In the genomic region with DNA sequence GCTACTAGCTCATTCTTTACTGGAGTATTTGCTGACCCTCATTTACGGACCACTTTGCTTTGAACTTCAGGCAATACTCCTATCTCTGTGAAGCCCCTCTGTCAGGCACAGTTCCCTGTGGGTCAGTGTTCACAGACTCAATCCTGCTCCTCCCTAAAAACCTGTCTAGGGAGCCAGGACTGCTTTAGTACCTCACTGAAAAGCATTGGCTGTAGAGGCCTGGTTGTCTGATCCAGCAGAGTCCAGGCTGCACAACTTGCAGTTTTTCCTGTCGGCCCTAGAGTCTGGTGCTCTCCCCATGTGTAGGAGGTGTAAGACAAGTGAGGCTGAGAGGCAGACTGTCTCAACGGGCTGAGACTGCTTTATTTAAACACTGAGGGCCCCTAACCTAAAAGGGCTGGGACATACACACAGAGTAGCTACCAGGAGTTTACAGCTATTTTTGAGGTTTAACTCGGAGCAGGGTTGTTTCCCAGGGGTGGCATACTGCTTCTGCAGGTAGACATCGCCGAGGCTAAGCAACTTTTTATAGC, we compare ENCODE assay signal across 8 mouse cellular contexts. TPM values are rescaled to one million over a fixed set of nuclear protein-coding genes. Genes with fewer than 3 reads are reported as not detected.
DNase-seq lines count a peak whose midpoint lies in the region; ATAC-seq and TF ChIP-seq lines count a peak whose summit lies in the region.

No protein-coding gene starts in this region.

- peak overlapping the region; percentile 96 for H3K4me3 ChIP-seq in kidney, embryonic 15.5 days (replicated peaks)
- H3K4me3 ChIP-seq in heart, postnatal 0 days (ENCODE audit: low read depth, low read length): peak overlapping the region; percentile 90
- H3K4me3 ChIP-seq in midbrain, embryonic 11.5 days (ENCODE audit: low read depth, low read length): peak overlapping the region; percentile 84

- peak overlapping the region; percentile 87 for H3K27ac ChIP-seq in kidney, embryonic 15.5 days
- peak overlapping the region; percentile 77 for H3K27ac ChIP-seq in heart, postnatal 0 days (ENCODE audit: low read depth)
- no peak overlapping the region for H3K27ac ChIP-seq in midbrain, embryonic 11.5 days (ENCODE audit: low read depth, low read length)

- no peak for TF ChIP-seq CTCF in heart, postnatal 0 days (IDR thresholded peaks at IDR 0.05; ENCODE audit: low read depth)

- WGBS in kidney, embryonic 15.5 days: 44% methylated on average over 6 of the region's 6 CpGs
- 63% methylated on average over 6 of the region's 6 CpGs for WGBS in heart, postnatal 0 days
- 72% methylated on average over 6 of the region's 6 CpGs for WGBS in midbrain, embryonic 11.5 days

- H3K4me1 ChIP-seq in kidney, embryonic 15.5 days: peaks cover 48% of the 10 kb centered on the region
- peaks cover 23% of the 10 kb centered on the region for H3K4me1 ChIP-seq in heart, postnatal 0 days (ENCODE audit: control insufficient read depth, insufficient read depth)
- H3K4me1 ChIP-seq in midbrain, embryonic 11.5 days (ENCODE audit: control insufficient read depth, insufficient read depth, low read length): peaks cover 17% of the 10 kb centered on the region

- TF ChIP-seq EP300 in heart, postnatal 0 days (IDR thresholded peaks at IDR 0.05; ENCODE audit: low read depth): no peak

- H3K9me3 ChIP-seq in kidney, embryonic 15.5 days (replicated peaks): no peaks in the 10 kb centered on the region
- no peaks in the 10 kb centered on the region for H3K9me3 ChIP-seq in heart, postnatal 0 days (replicated peaks; ENCODE audit: control insufficient read depth, low read length)
- H3K9me3 ChIP-seq in midbrain, embryonic 11.5 days (ENCODE audit: control insufficient read depth, low read length): no peaks in the 10 kb centered on the region

- 0 out of 2 replicates have a peak, but pooled peaks cover 7% of the 10 kb centered on the region for H3K36me3 ChIP-seq in kidney, embryonic 15.5 days
- H3K36me3 ChIP-seq in heart, postnatal 0 days (replicated peaks; ENCODE audit: control insufficient read depth, insufficient read depth, low read length): no peaks in the 10 kb centered on the region
- no peaks in the 10 kb centered on the region for H3K36me3 ChIP-seq in midbrain, embryonic 11.5 days (ENCODE audit: control insufficient read depth, insufficient read depth, low read length)

- 0 out of 2 replicates have a peak, but pooled peaks have one; percentile 1 for ATAC-seq in kidney, embryonic 15.5 days (replicated peaks; ENCODE audit: low FRiP score)
- ATAC-seq in heart, postnatal 0 days (ENCODE audit: insufficient read depth, low read depth): no peak
- no peak for ATAC-seq in midbrain, embryonic 11.5 days (ENCODE audit: low FRiP score)

- no peaks in the 10 kb centered on the region; the same call in 1 of the 2 replicates for H3K27me3 ChIP-seq in kidney, embryonic 15.5 days
- no peaks in the 10 kb centered on the region for H3K27me3 ChIP-seq in heart, postnatal 0 days (ENCODE audit: control insufficient read depth, insufficient read depth, low read length)
- no peaks in the 10 kb centered on the region for H3K27me3 ChIP-seq in midbrain, embryonic 11.5 days (ENCODE audit: control insufficient read depth, insufficient read depth, low read length)

- peak overlapping the region; percentile 81 for H3K4me2 ChIP-seq in kidney, embryonic 15.5 days
- H3K4me2 ChIP-seq in heart, postnatal 0 days (ENCODE audit: low read depth, low read length): peak overlapping the region; percentile 94
- peak overlapping the region; percentile 71 for H3K4me2 ChIP-seq in midbrain, embryonic 11.5 days

- peak overlapping the region; percentile 93 for H3K9ac ChIP-seq in kidney, embryonic 15.5 days
- peak overlapping the region; percentile 93; the same call in 1 of the 2 replicates for H3K9ac ChIP-seq in heart, postnatal 0 days (replicated peaks; ENCODE audit: low read depth, low read length)
- peak overlapping the region; percentile 87 for H3K9ac ChIP-seq in midbrain, embryonic 11.5 days (ENCODE audit: low read length)

- intact Hi-C loops in gastrocnemius, postnatal 14 days (cut with DNase I; ENCODE audit: low total_unique reads): no loop called here

- DNase-seq in kidney, postnatal 14 days: no peak
- peak; percentile 68 for DNase-seq in brain, adult 2 months (ENCODE audit: low read depth, low spot score)
- no peak for DNase-seq in heart, postnatal 0 days (ENCODE audit: low spot score)
- no peak for DNase-seq in midbrain, embryonic 11.5 days (ENCODE audit: low spot score, missing footprints)
- no peak for DNase-seq in c-Kit-positive CD71-positive TER-119-positive erythroid progenitor cells, embryonic 14.5 days (ENCODE audit: low spot score)
- no peak for DNase-seq in gastrocnemius, postnatal 14 days
- DNase-seq in layer of hippocampus, postnatal 25 days (ENCODE audit: extremely low spot score in 1 of 2, low spot score in 1 of 2): no peak

RNA-seq across cellular contexts. Expression of gene Samd10, which starts 1.3 kb away (rescaled TPM):
- polyA plus RNA-seq in kidney, embryonic 15.5 days (2015; fragmentation: Nextera tagmentation; extraction: Ambion mirVana): 24.6 and 26.3 TPM in 2 replicates
- total RNA-seq in heart, postnatal 0 days (2014; rRNA removed; ENCODE audit: low replicate concordance): 3.6 and 8.0 TPM in 2 replicates
- polyA plus RNA-seq in heart, postnatal 0 days (2015; fragmentation: Nextera tagmentation; extraction: Ambion mirVana): 6.9 and 7.7 TPM in 2 replicates
- polyA plus RNA-seq in midbrain, embryonic 11.5 days (2014; fragmentation: Nextera tagmentation; extraction: Ambion mirVana): 63.4 and 64.4 TPM in 2 replicates
- total RNA-seq in gastrocnemius, postnatal 14 days (2021): under 1 TPM; 0.78 to 0.84 TPM
- total RNA-seq in layer of hippocampus, postnatal 25 days (2021): 10 to 100 TPM; 11.7 to 14.2 TPM

RNA-seq across cellular contexts. Expression of gene Zfp512b, which starts 7.7 kb away (rescaled TPM):
- 43.1 and 51.6 TPM in 2 replicates for polyA plus RNA-seq in kidney, embryonic 15.5 days (2015; fragmentation: Nextera tagmentation; extraction: Ambion mirVana)
- 14.5 and 17.6 TPM in 2 replicates for total RNA-seq in heart, postnatal 0 days (2014; rRNA removed; ENCODE audit: low replicate concordance)
- 13.3 and 16.2 TPM in 2 replicates for polyA plus RNA-seq in heart, postnatal 0 days (2015; fragmentation: Nextera tagmentation; extraction: Ambion mirVana)
- polyA plus RNA-seq in midbrain, embryonic 11.5 days (2014; fragmentation: Nextera tagmentation; extraction: Ambion mirVana): 24.6 and 27.0 TPM in 2 replicates
- total RNA-seq in gastrocnemius, postnatal 14 days (2021): 10 to 100 TPM; 20.5 to 20.9 TPM
- 100 to 1,000 TPM in 1 of 2 experiments, 10 to 100 TPM in 1; 82.8 to 114 TPM for total RNA-seq in layer of hippocampus, postnatal 25 days (2021)

RNA-seq across cellular contexts. Expression of gene Prpf6, which starts 8.6 kb away (rescaled TPM):
- 67.4 and 69.5 TPM in 2 replicates for polyA plus RNA-seq in kidney, embryonic 15.5 days (2015; fragmentation: Nextera tagmentation; extraction: Ambion mirVana)
- total RNA-seq in heart, postnatal 0 days (2014; rRNA removed; ENCODE audit: low replicate concordance): 18.5 and 23.4 TPM in 2 replicates
- 30.7 and 31.8 TPM in 2 replicates for polyA plus RNA-seq in heart, postnatal 0 days (2015; fragmentation: Nextera tagmentation; extraction: Ambion mirVana)
- 77.0 and 82.6 TPM in 2 replicates for polyA plus RNA-seq in midbrain, embryonic 11.5 days (2014; fragmentation: Nextera tagmentation; extraction: Ambion mirVana)
- 10 to 100 TPM; 28.0 to 30.1 TPM for total RNA-seq in gastrocnemius, postnatal 14 days (2021)
- 10 to 100 TPM; 57.9 to 58.8 TPM for total RNA-seq in layer of hippocampus, postnatal 25 days (2021)

RNA-seq across cellular contexts. Expression of gene Uckl1, which starts 15.6 kb away (rescaled TPM):
- polyA plus RNA-seq in kidney, embryonic 15.5 days (2015; fragmentation: Nextera tagmentation; extraction: Ambion mirVana): 50.7 and 59.0 TPM in 2 replicates
- total RNA-seq in heart, postnatal 0 days (2014; rRNA removed; ENCODE audit: low replicate concordance): 80.0 and 156 TPM in 2 replicates
- polyA plus RNA-seq in heart, postnatal 0 days (2015; fragmentation: Nextera tagmentation; extraction: Ambion mirVana): 59.3 and 61.5 TPM in 2 replicates
- 46.4 and 50.2 TPM in 2 replicates for polyA plus RNA-seq in midbrain, embryonic 11.5 days (2014; fragmentation: Nextera tagmentation; extraction: Ambion mirVana)
- 10 to 100 TPM; 28.8 to 29.7 TPM for total RNA-seq in gastrocnemius, postnatal 14 days (2021)
- total RNA-seq in layer of hippocampus, postnatal 25 days (2021): 10 to 100 TPM; 53.3 to 73.1 TPM

RNA-seq across cellular contexts. Expression of gene Gm29797, which starts 56.5 kb away (rescaled TPM):
- 0.21 TPM in 1 of 2 replicates, not detected in the other for polyA plus RNA-seq in kidney, embryonic 15.5 days (2015; fragmentation: Nextera tagmentation; extraction: Ambion mirVana)
- not detected in 2 replicates for total RNA-seq in heart, postnatal 0 days (2014; rRNA removed; ENCODE audit: low replicate concordance)
- not detected in 2 replicates for polyA plus RNA-seq in heart, postnatal 0 days (2015; fragmentation: Nextera tagmentation; extraction: Ambion mirVana)
- not detected in 2 replicates for polyA plus RNA-seq in midbrain, embryonic 11.5 days (2014; fragmentation: Nextera tagmentation; extraction: Ambion mirVana)
- total RNA-seq in gastrocnemius, postnatal 14 days (2021): not detected
- total RNA-seq in layer of hippocampus, postnatal 25 days (2021): 1 to 10 TPM in 1 of 2 experiments, under 1 TPM in 1; 0.49 to 1.0 TPM
